Mouse (Mus musculus) telencephalon, adult 2 months (tissue): ENCODE measurements around the gene Cdc37l1.

Experiments
- DNase-seq: peaks from one replicate; pipeline ENCODE4 v3.0.0-alpha.2; 2011; ENCODE audit warnings: low read depth, low spot score

Gene Cdc37l1

GRCm38 (mm10) chr19:29008069-29008706 lies 18.0 kb downstream of the Cdc37l1 start:
- no peak for DNase-seq

- DNase-seq: no peak
Observed at GRCm38 (mm10) chr19:29009046-29009445, 18.9 kb downstream of the Cdc37l1 start.

GRCm38 (mm10) chr19:29011355-29011990 lies 21.3 kb downstream of the Cdc37l1 start:
- DNase-seq: no peak

- no peak for DNase-seq
Observed at GRCm38 (mm10) chr19:29014466-29015055, 24.4 kb downstream of the Cdc37l1 start.

- DNase-seq: no peak
Observed at GRCm38 (mm10) chr19:29015410-29016203, 25.5 kb downstream of the Cdc37l1 start.

- DNase-seq: no peak
Observed at GRCm38 (mm10) chr19:29016204-29016765, 26.1 kb downstream of the Cdc37l1 start.

GRCm38 (mm10) chr19:29016786-29017185 lies 26.6 kb downstream of the Cdc37l1 start:
- no peak for DNase-seq

- no peak for DNase-seq
Observed at GRCm38 (mm10) chr19:29019647-29020046, 29.5 kb downstream of the Cdc37l1 start.

- DNase-seq: no peak
Observed at GRCm38 (mm10) chr19:29021754-29022345, 31.7 kb downstream of the Cdc37l1 start.

- no peak for DNase-seq
Observed at GRCm38 (mm10) chr19:29024391-29024947, 34.3 kb downstream of the Cdc37l1 start.

- no peak for DNase-seq
Observed at GRCm38 (mm10) chr19:29031788-29032187, 41.6 kb downstream of the Cdc37l1 start.

- DNase-seq: no peak
Observed at GRCm38 (mm10) chr19:29032662-29033061, 42.5 kb downstream of the Cdc37l1 start.

- DNase-seq: no peak
Observed at GRCm38 (mm10) chr19:29037026-29037425, 46.9 kb downstream of the Cdc37l1 start.

- DNase-seq: no peak
Observed at GRCm38 (mm10) chr19:29037541-29037940, 47.4 kb downstream of the Cdc37l1 start.

GRCm38 (mm10) chr19:29039334-29039733 lies 49.2 kb downstream of the Cdc37l1 start:
- DNase-seq: no peak

- no peak for DNase-seq
Observed at GRCm38 (mm10) chr19:29040206-29040605, 50.1 kb downstream of the Cdc37l1 start.

GRCm38 (mm10) chr19:29042143-29042542 lies 52.0 kb downstream of the Cdc37l1 start:
- no peak for DNase-seq

GRCm38 (mm10) chr19:29042647-29043046 lies 52.5 kb downstream of the Cdc37l1 start:
- DNase-seq: no peak

GRCm38 (mm10) chr19:29044353-29044768 lies 54.2 kb downstream of the Cdc37l1 start:
- no peak for DNase-seq

- no peak for DNase-seq
Observed at GRCm38 (mm10) chr19:29045369-29045768, 55.2 kb downstream of the Cdc37l1 start.
